Mouse (Mus musculus): ENCODE results near the gene S100a14.

The S100a14 gene

DNA sequence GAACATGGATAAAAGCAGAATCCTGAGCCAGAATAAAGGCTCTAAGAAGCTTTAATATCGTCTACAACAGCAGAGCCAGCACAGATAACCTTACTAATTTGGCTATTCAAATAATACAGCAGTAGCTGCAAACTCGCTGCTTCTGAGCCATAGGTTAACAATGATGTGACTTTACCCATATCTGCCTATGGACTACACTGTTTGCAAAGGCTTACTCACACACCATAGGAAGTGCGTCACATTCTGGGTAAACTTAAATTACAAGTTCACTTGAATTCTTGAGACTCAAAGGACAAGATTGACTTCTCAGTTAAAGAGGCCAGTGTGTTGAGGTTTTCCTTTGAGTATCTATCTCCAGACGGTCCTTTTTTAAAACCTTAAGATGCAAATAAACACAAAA, 23.2 kb upstream of the S100a14 start:
- Histone ChIP-seq H3K36me3 (ENCODE audit: insufficient read depth, low read length) (peaks cover 97% of the 10 kb centered on the region), H3K9me3 (ENCODE audit: low read length) (no peaks in the 10 kb centered on the region), H3K4me3 (replicated peaks; ENCODE audit: low read length) (no peak overlapping the region), H3K4me1 (replicated peaks; ENCODE audit: low read depth, low read length) (peaks cover 51% of the 10 kb centered on the region), H3K27me3 (ENCODE audit: insufficient read depth, low read length) (no peaks in the 10 kb centered on the region)
- TF ChIP-seq NANOG (IDR thresholded peaks at IDR 0.05; ENCODE audit: borderline replicate concordance, low read length) (no peak), POU5F1 (IDR thresholded peaks at IDR 0.05; ENCODE audit: borderline replicate concordance, low read length) (no peak), CTCF (conservative IDR thresholded peaks at IDR 0.05; ENCODE audit: low read length) (no peak)

DNA sequence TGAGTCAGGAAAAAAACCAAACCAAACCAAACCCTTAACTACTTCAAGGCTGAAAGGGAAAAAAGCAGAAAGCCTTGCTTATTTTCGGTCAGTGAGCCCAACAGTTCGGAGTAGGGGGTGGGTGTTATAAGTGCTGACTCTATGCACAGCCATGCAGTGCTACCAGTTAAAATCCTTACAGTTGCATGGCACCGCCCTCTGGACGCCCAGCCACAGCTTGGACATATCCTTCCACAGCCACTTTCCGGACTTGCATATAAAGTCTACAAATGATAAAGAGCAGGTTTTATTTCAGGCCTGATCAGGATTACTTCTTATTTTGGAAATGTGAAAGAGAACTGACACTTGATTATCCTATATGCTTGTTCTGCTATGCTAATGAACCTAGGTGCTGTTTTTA, 21.4 kb upstream of the S100a14 start:
- no peak for TF ChIP-seq CTCF (conservative IDR thresholded peaks at IDR 0.05; ENCODE audit: low read length)
- TF ChIP-seq POU5F1 (IDR thresholded peaks at IDR 0.05; ENCODE audit: borderline replicate concordance, low read length): no peak
- TF ChIP-seq NANOG (IDR thresholded peaks at IDR 0.05; ENCODE audit: borderline replicate concordance, low read length): no peak
- no peak overlapping the region for H3K4me3 ChIP-seq (replicated peaks; ENCODE audit: low read length)
- H3K36me3 ChIP-seq (ENCODE audit: insufficient read depth, low read length): peaks cover 80% of the 10 kb centered on the region
- no peaks in the 10 kb centered on the region for H3K9me3 ChIP-seq (ENCODE audit: low read length)
- H3K4me1 ChIP-seq (replicated peaks; ENCODE audit: low read depth, low read length): peaks cover 52% of the 10 kb centered on the region
- H3K27me3 ChIP-seq (ENCODE audit: insufficient read depth, low read length): no peaks in the 10 kb centered on the region

DNA sequence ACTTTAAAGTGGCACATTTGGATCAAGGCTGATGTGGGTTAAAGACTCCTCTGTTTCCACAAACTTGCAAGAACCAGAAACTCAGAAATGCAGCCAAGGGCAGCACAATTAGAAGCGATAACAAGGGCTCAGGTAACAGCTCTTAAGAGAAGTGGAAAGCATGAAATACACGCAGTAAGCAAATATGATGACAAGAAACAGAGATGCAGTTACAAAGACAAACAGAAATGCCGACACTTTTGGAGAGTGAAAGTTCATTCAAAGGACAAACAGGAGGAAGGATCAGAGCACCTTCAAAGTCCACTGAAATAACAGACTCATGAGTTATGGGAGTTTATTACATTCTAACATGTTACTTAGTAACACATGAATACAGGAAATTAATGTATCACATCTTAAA, 20.3 kb upstream of the S100a14 start:
- TF ChIP-seq POU5F1 (IDR thresholded peaks at IDR 0.05; ENCODE audit: borderline replicate concordance, low read length) (no peak), NANOG (IDR thresholded peaks at IDR 0.05; ENCODE audit: borderline replicate concordance, low read length) (no peak), CTCF (conservative IDR thresholded peaks at IDR 0.05; ENCODE audit: low read length) (no peak)
- H3K4me3 ChIP-seq (replicated peaks; ENCODE audit: low read length): no peak overlapping the region
- no peaks in the 10 kb centered on the region for H3K27me3 ChIP-seq (ENCODE audit: insufficient read depth, low read length)

DNA sequence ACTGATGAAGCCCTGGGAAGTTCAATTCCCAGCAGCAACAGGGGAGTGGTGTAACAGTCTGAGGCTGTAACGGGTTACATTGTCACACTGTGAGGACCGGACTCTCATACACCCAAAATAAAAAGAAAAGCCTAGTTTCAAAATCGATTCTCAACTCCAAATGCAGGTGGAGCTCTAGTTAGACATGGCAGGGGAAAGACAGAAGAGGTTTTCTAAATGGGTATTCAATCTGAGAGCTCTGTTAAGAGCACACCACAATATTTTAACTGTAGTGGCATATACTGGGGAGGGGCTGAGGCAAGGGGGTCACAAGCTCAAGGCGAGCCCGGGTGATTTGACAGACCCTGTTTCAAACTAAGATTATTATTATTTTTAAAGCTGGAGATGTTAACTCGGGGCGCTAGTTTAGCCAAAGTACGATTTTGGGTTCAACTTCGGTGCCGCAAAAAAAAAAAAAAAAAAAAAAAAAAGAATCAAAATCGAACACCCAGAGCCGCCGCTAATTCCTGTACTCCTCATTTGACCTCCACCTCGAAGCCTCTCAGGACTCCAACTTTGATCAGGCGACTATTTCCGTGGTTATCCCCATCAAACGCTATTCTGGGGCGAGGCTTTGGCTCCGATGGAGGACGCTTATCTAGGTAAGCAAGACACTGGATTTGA, 18.2 kb upstream of the S100a14 start:
- TF ChIP-seq CTCF (conservative IDR thresholded peaks at IDR 0.05; ENCODE audit: low read length) (no peak), NANOG (IDR thresholded peaks at IDR 0.05; ENCODE audit: borderline replicate concordance, low read length) (no peak), POU5F1 (IDR thresholded peaks at IDR 0.05; ENCODE audit: borderline replicate concordance, low read length) (no peak)
- H3K27me3 ChIP-seq (ENCODE audit: insufficient read depth, low read length): peaks cover 13% of the 10 kb centered on the region
- H3K4me1 ChIP-seq (replicated peaks; ENCODE audit: low read depth, low read length): peaks cover 52% of the 10 kb centered on the region

More for the DNA sequence above, 20.3 kb upstream of the S100a14 start:
- Histone ChIP-seq H3K9me3 (ENCODE audit: low read length) (no peaks in the 10 kb centered on the region), H3K4me1 (replicated peaks; ENCODE audit: low read depth, low read length) (peaks cover 52% of the 10 kb centered on the region), H3K36me3 (ENCODE audit: insufficient read depth, low read length) (peaks cover 77% of the 10 kb centered on the region)

DNA sequence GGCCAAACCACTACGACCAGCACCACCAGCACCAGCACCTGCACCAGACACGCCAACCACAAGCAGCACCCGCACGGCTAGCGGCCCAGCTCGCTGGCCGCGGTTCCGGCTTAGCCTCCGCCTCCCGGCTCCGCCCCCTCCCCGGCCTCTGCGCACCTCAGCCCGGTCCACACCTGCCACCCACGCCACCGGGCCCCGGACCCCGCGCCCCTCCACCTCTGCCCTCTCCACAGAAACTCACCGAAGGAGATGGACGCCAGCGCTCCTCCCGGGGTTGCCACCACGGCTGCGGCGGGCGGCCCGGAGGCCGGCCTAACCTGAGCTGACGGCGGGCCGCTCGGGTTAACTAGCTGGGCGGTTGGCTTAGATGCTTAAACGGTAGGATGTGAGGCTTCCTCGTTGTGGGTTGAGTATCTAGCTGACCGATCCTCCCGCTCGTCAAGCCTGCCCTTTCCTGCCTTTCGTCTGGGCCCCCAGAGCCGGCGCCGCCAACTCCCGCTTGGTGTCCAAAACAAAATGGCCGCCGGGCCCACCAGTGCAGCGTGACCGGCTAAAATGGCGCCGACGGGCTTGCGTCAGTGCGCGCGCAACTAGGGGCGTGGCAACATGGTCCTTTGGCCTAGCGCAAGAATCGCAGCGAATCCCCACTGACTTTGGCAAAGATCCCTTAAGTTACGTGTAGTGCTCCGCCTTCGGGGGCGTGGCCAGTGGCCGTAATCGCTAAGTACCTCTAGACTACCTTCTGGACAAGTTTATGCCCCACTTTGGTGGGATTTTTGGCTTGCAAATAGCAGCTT, 17.5 kb upstream of the S100a14 start, which contains the start of gene Chtop:
Chtop (minus strand) TSS at position 549 of the 797 bp plus-strand sequence.
- Histone ChIP-seq H3K4me3 (replicated peaks; ENCODE audit: low read length) (peak within 1 kb of the TSS; percentile 93), H3K36me3 (ENCODE audit: insufficient read depth, low read length) (peaks cover 49% of the 10 kb centered on the region), H3K27me3 (ENCODE audit: insufficient read depth, low read length) (peaks cover 20% of the 10 kb centered on the region), H3K4me1 (replicated peaks; ENCODE audit: low read depth, low read length) (peaks cover 60% of the 10 kb centered on the region), H3K9me3 (ENCODE audit: low read length) (no peaks in the 10 kb centered on the region)
- no peak for TF ChIP-seq POU5F1 (IDR thresholded peaks at IDR 0.05; ENCODE audit: borderline replicate concordance, low read length)
- no peak for TF ChIP-seq CTCF (conservative IDR thresholded peaks at IDR 0.05; ENCODE audit: low read length)
- no peak for TF ChIP-seq NANOG (IDR thresholded peaks at IDR 0.05; ENCODE audit: borderline replicate concordance, low read length)

More for the DNA sequence above, 18.2 kb upstream of the S100a14 start:
- Histone ChIP-seq H3K4me3 (replicated peaks; ENCODE audit: low read length) (peak overlapping the region; percentile 93), H3K9me3 (ENCODE audit: low read length) (no peaks in the 10 kb centered on the region), H3K36me3 (ENCODE audit: insufficient read depth, low read length) (peaks cover 56% of the 10 kb centered on the region)

DNA sequence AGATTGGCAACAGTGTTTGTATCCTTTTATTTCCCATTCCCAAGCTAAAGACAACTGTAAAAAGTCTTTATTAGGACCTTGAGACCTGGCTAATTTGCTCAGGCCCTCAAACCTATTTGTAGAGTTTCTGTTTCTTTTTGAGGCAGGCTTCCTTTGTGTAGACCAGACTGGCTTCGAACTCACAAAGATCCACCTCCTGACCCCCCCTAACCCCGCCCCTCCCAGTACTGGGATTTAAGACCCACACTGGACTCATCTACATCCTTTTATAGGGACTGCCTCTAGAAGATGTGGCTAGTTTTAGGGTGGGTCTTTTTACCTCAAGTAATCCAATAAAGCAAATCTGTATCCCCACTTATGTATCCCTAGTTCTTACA, 16.9 kb upstream of the S100a14 start:
- TF ChIP-seq POU5F1 (IDR thresholded peaks at IDR 0.05; ENCODE audit: borderline replicate concordance, low read length): no peak
- TF ChIP-seq CTCF (conservative IDR thresholded peaks at IDR 0.05; ENCODE audit: low read length): no peak
- TF ChIP-seq NANOG (IDR thresholded peaks at IDR 0.05; ENCODE audit: borderline replicate concordance, low read length): no peak
- Histone ChIP-seq H3K27me3 (ENCODE audit: insufficient read depth, low read length) (peaks cover 26% of the 10 kb centered on the region), H3K9me3 (ENCODE audit: low read length) (no peaks in the 10 kb centered on the region), H3K4me3 (replicated peaks; ENCODE audit: low read length) (peak overlapping the region; percentile 93), H3K4me1 (replicated peaks; ENCODE audit: low read depth, low read length) (peaks cover 65% of the 10 kb centered on the region), H3K36me3 (ENCODE audit: insufficient read depth, low read length) (peaks cover 43% of the 10 kb centered on the region)

DNA sequence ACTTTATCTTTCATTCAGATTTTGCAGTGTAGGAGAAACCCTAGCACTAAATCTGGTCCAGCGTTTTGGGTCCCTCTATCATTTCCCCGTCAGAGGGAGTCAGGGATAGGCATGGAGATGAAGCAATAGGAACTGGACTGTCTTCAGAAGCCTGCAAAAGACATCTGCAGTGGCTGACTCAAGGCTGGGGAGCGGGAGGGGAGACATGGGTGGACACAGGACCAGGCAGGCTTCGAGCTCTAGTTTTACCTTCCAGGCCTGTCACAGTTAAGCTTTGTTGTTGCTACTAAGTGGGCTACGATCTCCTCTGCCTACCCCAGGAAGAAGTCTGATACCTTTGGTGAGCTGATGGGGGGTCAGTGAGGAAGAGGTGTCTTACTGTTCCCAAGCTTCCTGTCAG, 14.4 kb upstream of the S100a14 start:
- Histone ChIP-seq H3K36me3 (ENCODE audit: insufficient read depth, low read length) (peaks cover 18% of the 10 kb centered on the region), H3K27me3 (ENCODE audit: insufficient read depth, low read length) (peaks cover 38% of the 10 kb centered on the region), H3K4me1 (replicated peaks; ENCODE audit: low read depth, low read length) (peaks cover 60% of the 10 kb centered on the region), H3K9me3 (ENCODE audit: low read length) (no peaks in the 10 kb centered on the region), H3K4me3 (replicated peaks; ENCODE audit: low read length) (no peak overlapping the region)
- no peak for TF ChIP-seq NANOG (IDR thresholded peaks at IDR 0.05; ENCODE audit: borderline replicate concordance, low read length)
- no peak for TF ChIP-seq CTCF (conservative IDR thresholded peaks at IDR 0.05; ENCODE audit: low read length)
- TF ChIP-seq POU5F1 (IDR thresholded peaks at IDR 0.05; ENCODE audit: borderline replicate concordance, low read length): no peak

DNA sequence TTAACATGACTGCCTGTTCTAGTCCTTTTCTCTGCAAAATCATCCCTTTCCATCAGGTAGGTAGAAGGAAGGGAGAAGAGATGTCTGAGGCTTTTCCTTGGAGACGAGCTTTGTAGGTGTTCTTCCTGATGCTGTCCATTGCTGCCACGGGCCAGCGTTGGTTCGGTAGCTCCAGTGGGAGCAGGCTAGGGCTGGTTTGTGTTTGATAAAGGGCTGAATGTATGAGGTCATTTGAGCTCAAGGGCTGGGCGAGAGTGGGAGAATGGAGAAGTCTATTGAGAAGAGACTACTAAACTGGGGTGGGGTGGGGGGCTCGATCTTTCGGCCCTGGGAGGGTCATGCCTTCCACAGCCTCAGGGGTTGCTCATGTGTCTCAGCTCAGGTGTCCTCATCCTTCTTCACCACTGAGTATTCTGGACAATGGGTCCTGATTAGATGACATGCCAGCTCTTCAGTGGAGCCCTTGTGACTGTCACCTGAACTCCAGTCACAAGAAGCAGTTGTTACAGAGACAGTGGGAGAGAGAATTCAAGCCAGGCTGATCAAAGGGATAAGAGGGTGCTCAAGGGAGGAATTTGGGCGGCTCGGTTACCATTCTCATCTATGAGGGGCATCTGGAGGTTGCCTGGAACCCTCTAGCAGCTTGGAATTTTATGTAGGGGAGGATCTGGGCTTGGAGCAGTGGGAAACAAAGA, 13.6 kb upstream of the S100a14 start:
- Histone ChIP-seq H3K4me1 (replicated peaks; ENCODE audit: low read depth, low read length) (peaks cover 60% of the 10 kb centered on the region), H3K36me3 (ENCODE audit: insufficient read depth, low read length) (peaks cover 9% of the 10 kb centered on the region; the same call in 1 of the 2 replicates), H3K27me3 (ENCODE audit: insufficient read depth, low read length) (peaks cover 38% of the 10 kb centered on the region), H3K4me3 (replicated peaks; ENCODE audit: low read length) (peak overlapping the region; percentile 73), H3K9me3 (ENCODE audit: low read length) (no peaks in the 10 kb centered on the region)
- TF ChIP-seq NANOG (IDR thresholded peaks at IDR 0.05; ENCODE audit: borderline replicate concordance, low read length): peak; percentile 46; the same call in 1 of the 2 replicates
- no peak for TF ChIP-seq CTCF (conservative IDR thresholded peaks at IDR 0.05; ENCODE audit: low read length)
